Mouse (Mus musculus) thymus, adult 18-20 months (tissue): ENCODE data around the gene Tpsab1.

Experiments
- DNase-seq, 2 experiments: peaks; one replicate each; pipeline ENCODE4 v3.0.0; 2022; ENCODE audit warnings: mixed read lengths in 2 of 2

Gene Tpsab1

GRCm38 (mm10) chr17:25345462-25345861 is at the start of gene Tpsab1:
Tpsab1 (minus strand) TSS chr17:25345562.
- DNase-seq, result no peak

GRCm38 (mm10) chr17:25394526-25394925 is 49.2 kb upstream of the Tpsab1 start:
- DNase-seq, result no peak

- no peak for DNase-seq
Observed at GRCm38 (mm10) chr17:25374011-25374410, 28.6 kb upstream of the Tpsab1 start.

- DNase-seq, result no peak
Observed at GRCm38 (mm10) chr17:25372491-25372890, 27.1 kb upstream of the Tpsab1 start.

GRCm38 (mm10) chr17:25368973-25369372 is 23.6 kb upstream of the Tpsab1 start, which contains the start of gene Tpsg1:
Tpsg1 (plus strand) TSS chr17:25369273.
- no peak for DNase-seq

- no peak for DNase-seq
Observed at GRCm38 (mm10) chr17:25366005-25366404, 20.6 kb upstream of the Tpsab1 start, which contains the start of gene Tpsb2. Tpsb2 (plus strand) TSS chr17:25366305.

GRCm38 (mm10) chr17:25363726-25364125 is 18.4 kb upstream of the Tpsab1 start:
- no peak for DNase-seq

- DNase-seq, result no peak
Observed at GRCm38 (mm10) chr17:25361291-25361690, 15.9 kb upstream of the Tpsab1 start.

- no peak for DNase-seq
Observed at GRCm38 (mm10) chr17:25341490-25341889, 3.9 kb downstream of the Tpsab1 start.

- DNase-seq, result no peak
Observed at GRCm38 (mm10) chr17:25340003-25340402, 5.4 kb downstream of the Tpsab1 start.

- DNase-seq, result no peak
Observed at GRCm38 (mm10) chr17:25338218-25338617, 7.1 kb downstream of the Tpsab1 start.

- peak; percentile 8 for DNase-seq
Observed at GRCm38 (mm10) chr17:25333943-25334342, 11.4 kb downstream of the Tpsab1 start.

- no peak for DNase-seq
Observed at GRCm38 (mm10) chr17:25332321-25332720, 13.0 kb downstream of the Tpsab1 start.

GRCm38 (mm10) chr17:25322930-25323329 is 22.4 kb downstream of the Tpsab1 start:
- no peak for DNase-seq

- DNase-seq, result no peak
Observed at GRCm38 (mm10) chr17:25320819-25321218, 24.5 kb downstream of the Tpsab1 start.

GRCm38 (mm10) chr17:25318354-25318753 is 27.0 kb downstream of the Tpsab1 start, which contains the start of gene Prss29:
Prss29 (plus strand) TSS chr17:25318654.
- no peak for DNase-seq

GRCm38 (mm10) chr17:25308346-25308745 is 37.0 kb downstream of the Tpsab1 start, which contains the start of gene Prss28:
Prss28 (plus strand) TSS chr17:25308646.
- no peak for DNase-seq

GRCm38 (mm10) chr17:25298094-25298493 is 47.3 kb downstream of the Tpsab1 start, which contains the start of gene Prss34:
Prss34 (plus strand) TSS chr17:25298394.
- DNase-seq, result no peak

GRCm38 (mm10) chr17:25294111-25294510 is 51.3 kb downstream of the Tpsab1 start:
- DNase-seq, result no peak

- DNase-seq, result no peak
Observed at GRCm38 (mm10) chr17:25293495-25293894, 51.9 kb downstream of the Tpsab1 start.
